Mouse (Mus musculus) lung, embryonic 15.5 days (tissue): ENCODE results near the gene Pon3. TPM values are rescaled to one million over a fixed set of nuclear protein-coding genes. Genes with fewer than 3 reads are reported as not detected.

ENCODE experiments used
- ATAC-seq: fragments of 200-750 bp; cut with Nextera tagmentation; 2 replicates; pipeline ENCODE4 v1.8.0; 2017; ENCODE audit warnings: moderate number of reproducible peaks, borderline replicate concordance; ENCODE audit not compliant: low FRiP score, low TSS enrichment; ENCODE audit errors: extremely low read depth
- H3K27ac ChIP-seq: fragments of 300-500 bp; sonication (generic); 2 replicates; pipeline ENCODE4 v1.5.1; 2015; ENCODE audit warnings: moderate library complexity, mild to moderate bottlenecking, inconsistent platforms
- H3K27me3 ChIP-seq: fragments of 300-500 bp; sonication (generic); 2 replicates; pipeline ENCODE4 v1.6.1; 2015; ENCODE audit warnings: inconsistent platforms
- H3K36me3 ChIP-seq: fragments of 300-500 bp; sonication (generic); 2 replicates; pipeline ENCODE4 v1.6.1; 2015; ENCODE audit warnings: inconsistent platforms
- H3K4me1 ChIP-seq: fragments of 300-500 bp; sonication (generic); 2 replicates; pipeline ENCODE4 v1.6.1; 2015; ENCODE audit warnings: inconsistent platforms
- H3K4me2 ChIP-seq: fragments of 300-500 bp; sonication (generic); 2 replicates; pipeline ENCODE4 v1.6.1; 2015; ENCODE audit warnings: inconsistent platforms, mild to moderate bottlenecking, moderate library complexity
- H3K4me3 ChIP-seq: fragments of 300-500 bp; sonication (generic); 2 replicates; pipeline ENCODE4 v1.5.1; 2015; ENCODE audit warnings: mild to moderate bottlenecking, inconsistent platforms
- H3K9ac ChIP-seq: fragments of 300-500 bp; sonication (generic); 2 replicates; pipeline ENCODE4 v1.6.1; 2015; ENCODE audit warnings: inconsistent platforms
- H3K9me3 ChIP-seq: fragments of 300-500 bp; sonication (generic); 2 replicates; pipeline ENCODE4 v1.6.1; 2016; ENCODE audit warnings: inconsistent platforms
- WGBS: fragments of 180-500 bp; shearing (Covaris S2); methylation state at CpG from one replicate; pipeline ENCODE4 v1.1.7; 2015; 5-methylcytosine and 5-hydroxymethylcytosine counted together
- polyA plus RNA-seq: library from polyadenylated mRNA; unstranded; fragments of >200 nt; fragmentation: Nextera tagmentation; extraction: Ambion mirVana; gene quantifications from 2 replicates; pipeline ENCODE4 v1.2.1, GENCODE M21; 2015

Pon3 gene
- polyA plus RNA-seq, 1 experiment from 2014 or later: 23.0 TPM

DNA sequence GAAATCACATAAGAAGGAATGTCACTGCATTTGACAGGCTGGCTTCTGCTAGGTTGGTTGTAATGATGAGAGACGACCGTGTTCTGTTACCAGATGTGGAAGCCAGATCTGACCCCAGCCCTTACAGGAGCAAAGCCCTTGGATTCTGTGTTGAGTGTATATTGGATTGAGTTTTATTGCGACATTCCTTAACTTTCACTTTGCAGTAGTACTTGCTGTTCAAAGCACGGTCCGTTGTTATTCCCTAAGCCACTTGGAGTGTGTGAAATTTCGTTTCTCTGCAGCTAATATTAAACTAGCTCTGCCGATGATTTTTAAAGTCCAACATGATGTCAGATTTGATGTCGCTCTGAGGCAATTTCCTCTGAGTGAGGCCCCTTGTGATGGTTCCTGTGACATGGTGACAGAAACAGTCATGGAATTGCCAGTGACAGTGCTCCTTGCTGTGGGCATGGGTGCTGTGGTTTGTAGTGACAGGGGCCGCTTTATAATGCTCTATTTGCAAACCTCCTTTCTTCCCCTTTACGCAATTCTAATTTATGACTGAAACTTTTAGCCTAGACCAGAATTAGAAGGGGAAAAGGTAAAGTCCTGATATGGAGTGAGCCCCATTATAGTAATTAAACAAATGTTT is 81.8 kb downstream of the Pon3 start:
- 82% methylated on average over 10 of the region's 10 CpGs for WGBS
- no peaks in the 10 kb centered on the region for H3K9me3 ChIP-seq
- no peak overlapping the region for H3K4me3 ChIP-seq
- H3K4me2 ChIP-seq: no peak overlapping the region
- no peak overlapping the region for H3K9ac ChIP-seq
- no peaks in the 10 kb centered on the region for H3K27me3 ChIP-seq
- no peaks in the 10 kb centered on the region for H3K4me1 ChIP-seq
- no peak overlapping the region for H3K27ac ChIP-seq
- H3K36me3 ChIP-seq: no peaks in the 10 kb centered on the region
- ATAC-seq: no peak

DNA sequence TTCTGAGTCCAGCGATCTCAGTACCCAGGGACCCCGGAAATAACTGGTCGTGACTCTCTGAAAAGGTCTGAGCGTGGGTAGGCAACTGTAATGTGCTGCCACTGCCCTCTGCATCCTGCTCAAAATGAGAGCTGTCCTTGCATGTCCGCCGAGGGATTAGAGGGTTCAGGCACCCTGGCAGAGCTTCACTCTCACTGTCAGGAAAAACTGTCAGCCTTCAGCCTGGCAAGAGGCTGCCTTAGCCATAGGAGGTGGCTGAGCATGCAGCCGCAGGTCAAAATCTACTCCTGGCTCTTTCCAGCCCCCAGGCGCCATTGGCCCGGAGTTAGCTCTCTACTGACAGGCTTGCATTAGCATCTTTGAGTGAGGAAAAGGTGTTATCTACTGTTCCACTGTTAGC is 83.5 kb downstream of the Pon3 start:
- H3K4me1 ChIP-seq: no peaks in the 10 kb centered on the region
- no peak overlapping the region for H3K4me2 ChIP-seq
- no peaks in the 10 kb centered on the region for H3K9me3 ChIP-seq
- 66% methylated on average over 9 of the region's 9 CpGs for WGBS
- no peaks in the 10 kb centered on the region for H3K36me3 ChIP-seq
- H3K4me3 ChIP-seq: no peak overlapping the region
- no peaks in the 10 kb centered on the region for H3K27me3 ChIP-seq
- ATAC-seq: no peak
- H3K9ac ChIP-seq: no peak overlapping the region
- no peak overlapping the region for H3K27ac ChIP-seq

DNA sequence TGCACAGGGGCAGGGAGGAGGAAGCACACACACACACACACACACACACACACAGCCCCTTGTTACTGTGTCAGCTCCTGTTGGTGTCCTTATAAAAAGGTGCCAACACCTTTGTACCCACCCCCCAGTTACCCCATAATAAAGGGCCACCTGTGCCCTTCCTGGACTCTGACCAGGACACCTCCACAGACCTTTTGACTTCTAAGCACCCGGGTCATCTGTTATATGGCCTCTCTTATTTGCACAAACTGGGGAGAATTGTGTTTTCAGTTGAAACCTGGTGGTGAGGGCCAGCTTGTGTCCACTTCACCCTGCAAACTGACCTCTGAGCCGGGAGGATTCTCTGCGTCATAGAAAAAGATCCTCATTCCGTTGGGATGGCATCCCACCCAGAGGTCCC is 84.7 kb downstream of the Pon3 start:
- Histone ChIP-seq H3K27me3 (no peaks in the 10 kb centered on the region), H3K9ac (no peak overlapping the region), H3K27ac (no peak overlapping the region), H3K4me2 (no peak overlapping the region), H3K4me3 (no peak overlapping the region), H3K9me3 (no peaks in the 10 kb centered on the region), H3K36me3 (no peaks in the 10 kb centered on the region), H3K4me1 (no peaks in the 10 kb centered on the region)
- ATAC-seq: no peak
- 67% methylated on average over 4 of the region's 4 CpGs for WGBS

Other genes with a start within 250 kb of the Pon3 start
- gene Pon1, start 62.3 kb downstream of the Pon3 start, polyA plus RNA-seq: 0.14 TPM in 1 of 2 replicates, not detected in the other
- 49.4 and 54.4 TPM in 2 replicates for gene Pon2, start 42.2 kb upstream of the Pon3 start, polyA plus RNA-seq
- 7.3 and 8.2 TPM in 2 replicates for gene Asb4, start 127.1 kb upstream of the Pon3 start, polyA plus RNA-seq
- 2.6 and 4.6 TPM in 2 replicates for gene Pdk4, start 240.0 kb upstream of the Pon3 start, polyA plus RNA-seq